Mouse (Mus musculus) MEL (cell line): ENCODE results near the gene Spice1. TPM values are rescaled to one million over a fixed set of nuclear protein-coding genes. Genes with fewer than 3 reads are reported as not detected.

Experiments used
- DNase-seq: peaks from one replicate; pipeline ENCODE4 v3.0.0; 2011; ENCODE audit warnings: low read depth, low spot score
- H3K27ac ChIP-seq: 2 replicates; pipeline ENCODE4 v1.5.1; 2012; ENCODE audit warnings: low read depth, mild to moderate bottlenecking, control low read depth, low read length, moderate library complexity; ENCODE audit not compliant: control insufficient read depth
- H3K27me3 ChIP-seq, 2 experiments: fragments of 150-350 bp in 1 of 2; sonication (generic) in 1 of 2; 2 replicates each; pipeline ENCODE4 v1.6.1; 2012; ENCODE audit warnings: low read length in 2 of 2, mild to moderate bottlenecking in 2 of 2, improper control_type of control experiment in 1 of 2, moderate library complexity in 1 of 2; ENCODE audit not compliant: insufficient read depth in 2 of 2, control insufficient read depth in 1 of 2
- H3K36me3 ChIP-seq, 2 experiments: 2 replicates each; pipeline ENCODE4 v1.6.1; 2012 to 2014; ENCODE audit warnings: low read length in 2 of 2, improper control_type of control experiment in 1 of 2, inconsistent platforms in 1 of 2, mild to moderate bottlenecking in 1 of 2; ENCODE audit not compliant: insufficient read depth in 2 of 2, control insufficient read depth in 1 of 2
- H3K4me1 ChIP-seq, 2 experiments: fragments of 150-350 bp in 1 of 2; sonication (generic) in 1 of 2; 2 replicates each; pipeline ENCODE4 v1.6.1; 2012; ENCODE audit warnings: low read length in 2 of 2, improper control_type of control experiment in 1 of 2, mild to moderate bottlenecking in 1 of 2; ENCODE audit not compliant: insufficient read depth in 2 of 2, control insufficient read depth in 1 of 2
- H3K4me3 ChIP-seq, 2 experiments: fragments of 150-350 bp in 1 of 2; sonication (generic) in 1 of 2; 2 replicates each; pipeline ENCODE4 v1.5.1; 2012; ENCODE audit warnings: low read depth in 2 of 2, low read length in 2 of 2, mild to moderate bottlenecking in 2 of 2, moderate library complexity in 2 of 2, control low read depth in 1 of 2, improper control_type of control experiment in 1 of 2; ENCODE audit not compliant: control insufficient read depth in 1 of 2, insufficient read depth in 1 of 2
- H3K79me2 ChIP-seq: 2 replicates; pipeline ENCODE4 v1.6.1; 2012; ENCODE audit warnings: mild to moderate bottlenecking, low read length, moderate library complexity; ENCODE audit not compliant: control insufficient read depth, poor library complexity, insufficient read depth
- H3K9ac ChIP-seq: 2 replicates; pipeline ENCODE4 v1.6.1; 2012; ENCODE audit warnings: low read depth, mild to moderate bottlenecking, control low read depth, low read length, moderate library complexity; ENCODE audit not compliant: control insufficient read depth, poor library complexity, severe bottlenecking
- H3K9me3 ChIP-seq: fragments of 150-350 bp; sonication (generic); replicated peaks from 2 replicates; pipeline ENCODE4 v1.6.1; 2012; ENCODE audit warnings: mild to moderate bottlenecking, low read length, improper control_type of control experiment, moderate library complexity; ENCODE audit not compliant: insufficient read depth
- BHLHE40 ChIP-seq: IDR thresholded peaks from 2 replicates; pipeline ENCODE4 v1.6.1; 2012; ENCODE audit warnings: low read depth, mild to moderate bottlenecking, inconsistent platforms, low read length, improper control_type of control experiment, borderline replicate concordance
- CHD1 ChIP-seq: IDR thresholded peaks from 2 replicates; pipeline ENCODE4 v1.6.1; 2012; ENCODE audit warnings: low read depth, mild to moderate bottlenecking, inconsistent platforms, low read length, improper control_type of control experiment
- CHD2 ChIP-seq: IDR thresholded peaks from 2 replicates; pipeline ENCODE4 v1.6.1; 2011; ENCODE audit warnings: low read length, improper control_type of control experiment
- E2F4 ChIP-seq: IDR thresholded peaks from 2 replicates; pipeline ENCODE4 v1.6.1; 2011; ENCODE audit warnings: low read depth, low read length, improper control_type of control experiment, borderline replicate concordance
- ELF1 ChIP-seq: IDR thresholded peaks from 2 replicates; pipeline ENCODE4 v1.6.1; 2014; ENCODE audit warnings: low read depth, mild to moderate bottlenecking, inconsistent platforms, low read length, improper control_type of control experiment, moderate library complexity
- EP300 ChIP-seq, 2 experiments: IDR thresholded peaks; 2 replicates each; pipeline ENCODE4 v1.6.1; 2011; ENCODE audit warnings: improper control_type of control experiment in 2 of 2, low read length in 2 of 2, low read depth in 1 of 2, mild to moderate bottlenecking in 1 of 2
- GATA1 ChIP-seq: IDR thresholded peaks from 2 replicates; pipeline ENCODE4 v1.6.1; 2011; ENCODE audit warnings: low read depth, low read length, improper control_type of control experiment
- MAFK ChIP-seq: IDR thresholded peaks from 2 replicates; pipeline ENCODE4 v1.6.1; 2011; ENCODE audit warnings: low read depth, mild to moderate bottlenecking, low read length, improper control_type of control experiment, borderline replicate concordance
- NELFE ChIP-seq: IDR thresholded peaks from 2 replicates; pipeline ENCODE4 v1.6.1; 2011; ENCODE audit warnings: low read depth, low read length, improper control_type of control experiment
- POLR2A ChIP-seq, 2 experiments: IDR thresholded peaks; 2 replicates each; pipeline ENCODE4 v1.6.1; 2011 to 2012; ENCODE audit warnings: low read length in 2 of 2, mild to moderate bottlenecking in 2 of 2, control low read depth in 1 of 2, improper control_type of control experiment in 1 of 2, low read depth in 1 of 2, moderate library complexity in 1 of 2; ENCODE audit not compliant: control insufficient read depth in 1 of 2, insufficient read depth in 1 of 2, poor library complexity in 1 of 2
- POLR2AphosphoS2 ChIP-seq: IDR thresholded peaks from 2 replicates; pipeline ENCODE4 v1.6.1; 2011; ENCODE audit warnings: low read length, improper control_type of control experiment
- POLR2AphosphoS5 ChIP-seq: IDR thresholded peaks from 2 replicates; pipeline ENCODE4 v1.6.1; 2012; ENCODE audit warnings: low read depth, borderline replicate concordance, mild to moderate bottlenecking, inconsistent platforms, low read length, moderate library complexity, mixed read lengths
- RAD21 ChIP-seq: IDR thresholded peaks from 2 replicates; pipeline ENCODE4 v1.6.1; 2011; ENCODE audit warnings: mild to moderate bottlenecking, low read depth, low read length, improper control_type of control experiment
- RCOR1 ChIP-seq: IDR thresholded peaks from 2 replicates; pipeline ENCODE4 v1.6.1; 2012; ENCODE audit warnings: low read depth, mild to moderate bottlenecking, inconsistent platforms, low read length, improper control_type of control experiment
- SIN3A ChIP-seq: IDR thresholded peaks from 2 replicates; pipeline ENCODE4 v1.6.1; 2012; ENCODE audit warnings: low read length, improper control_type of control experiment, inconsistent platforms
- SMC3 ChIP-seq: IDR thresholded peaks from 2 replicates; pipeline ENCODE4 v1.6.1; 2011; ENCODE audit warnings: low read depth, low read length, improper control_type of control experiment
- TCF12 ChIP-seq: IDR thresholded peaks from 2 replicates; pipeline ENCODE4 v1.6.1; 2014; ENCODE audit warnings: low read depth, mild to moderate bottlenecking, inconsistent platforms, low read length, improper control_type of control experiment, moderate library complexity
- USF1 ChIP-seq: IDR thresholded peaks from 2 replicates; pipeline ENCODE4 v1.6.1; 2014; ENCODE audit warnings: low read depth, mild to moderate bottlenecking, inconsistent platforms, low read length, improper control_type of control experiment, moderate library complexity
- USF2 ChIP-seq, 2 experiments: IDR thresholded peaks; 2 replicates each; pipeline ENCODE4 v1.6.1; 2011 to 2012; ENCODE audit warnings: improper control_type of control experiment in 2 of 2, low read length in 2 of 2, borderline replicate concordance in 1 of 2, inconsistent platforms in 1 of 2, low read depth in 1 of 2, mild to moderate bottlenecking in 1 of 2; ENCODE audit not compliant: insufficient read depth in 1 of 2
- ZC3H11A ChIP-seq: IDR thresholded peaks from 2 replicates; pipeline ENCODE4 v1.6.1; 2012; ENCODE audit warnings: low read depth, mild to moderate bottlenecking, inconsistent platforms, low read length, improper control_type of control experiment
- ZKSCAN1 ChIP-seq: IDR thresholded peaks from 2 replicates; pipeline ENCODE4 v1.6.1; 2012; ENCODE audit warnings: low read depth, mild to moderate bottlenecking, inconsistent platforms, low read length, improper control_type of control experiment, moderate library complexity
- ZNF384 ChIP-seq: IDR thresholded peaks from 2 replicates; pipeline ENCODE4 v1.6.1; 2012; ENCODE audit warnings: low read depth, mild to moderate bottlenecking, inconsistent platforms, low read length, improper control_type of control experiment
- polyA plus RNA-seq, 2 experiments: library from polyadenylated mRNA; stranded (reverse) in 1 of 2; unstranded in 1 of 2; fragments of >175 nt in 1 of 2; fragments of >200 nt in 1 of 2; gene quantifications; 2 replicates each; pipeline versions ENCODE4 v1.2.1 to v1.2.4; 2012; ENCODE audit warnings: low replicate concordance in 2 of 2, low read depth in 1 of 2; ENCODE audit not compliant: insufficient read length in 2 of 2, insufficient read depth in 1 of 2, missing spikeins in 1 of 2
- total RNA-seq: library from RNA; depleted of rRNA; stranded (reverse); fragments of 300-350 nt; gene quantifications from 2 replicates; pipeline ENCODE4 v1.2.3, GENCODE M21; 2012

Spice1 gene
- total and polyA plus RNA-seq, 3 experiments, result 14.8 to 24.1 TPM; not detected in 1

DNA sequence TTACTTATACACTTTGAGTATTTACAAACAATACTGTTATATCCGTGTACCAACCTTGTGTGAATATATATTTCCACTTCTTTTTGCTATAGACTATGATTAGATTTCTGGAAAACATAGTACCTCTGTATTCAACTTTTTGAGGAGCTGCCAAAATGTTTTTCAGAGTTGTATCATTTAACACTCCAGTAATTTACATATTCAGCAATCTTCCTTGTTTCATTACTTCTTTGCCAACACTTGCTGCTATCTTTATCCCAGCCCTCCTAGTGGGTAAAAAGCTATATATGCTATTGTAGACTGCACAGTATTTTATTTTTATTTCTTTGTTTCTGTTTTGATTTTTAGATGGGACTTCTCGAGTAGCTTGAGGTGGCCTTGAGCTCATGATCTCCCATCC, 43.1 kb upstream of the Spice1 start:
- Histone ChIP-seq H3K9me3 (no peaks in the 10 kb centered on the region), H3K27me3 (peaks cover 0 to 1% of the 10 kb centered on the region in 2 experiments; a peak in 1 of 4 replicates), H3K79me2 (no peaks in the 10 kb centered on the region), H3K4me1 (no peaks in the 10 kb centered on the region), H3K4me3 (no peak overlapping the region), H3K36me3 (no peaks in the 10 kb centered on the region), H3K9ac (no peak overlapping the region), H3K27ac (no peak overlapping the region)
- TF ChIP-seq GATA1 (no peak), RCOR1 (no peak), ZNF384 (no peak), POLR2AphosphoS2 (no peak), USF1 (no peak)
- no peak for DNase-seq

DNA sequence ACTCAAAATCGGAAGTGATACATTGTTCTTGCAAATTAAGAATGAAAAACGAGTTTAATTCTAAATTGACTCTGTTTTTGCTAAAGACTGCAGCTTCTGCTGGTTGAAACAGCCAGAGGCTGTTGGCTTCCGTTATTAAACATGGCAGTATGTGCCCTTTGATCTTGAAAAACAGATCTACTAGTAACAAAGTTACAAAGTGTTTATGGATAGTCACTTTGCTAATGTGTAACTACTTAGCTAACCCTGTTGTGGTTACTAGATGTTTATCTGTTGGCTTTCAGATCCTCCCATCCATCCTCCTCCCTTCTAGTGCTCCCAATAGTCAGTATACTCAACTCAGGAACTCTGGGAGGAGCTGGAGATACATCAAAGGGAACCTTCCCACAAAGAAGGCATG, 41.3 kb upstream of the Spice1 start:
- no peak for DNase-seq
- H3K27me3 ChIP-seq, result peaks cover 0 to 1% of the 10 kb centered on the region in 2 experiments; a peak in 1 of 4 replicates
- no peak overlapping the region for H3K27ac ChIP-seq
- H3K79me2 ChIP-seq, result no peaks in the 10 kb centered on the region
- H3K36me3 ChIP-seq, result no peaks in the 10 kb centered on the region
- no peak overlapping the region for H3K9ac ChIP-seq
- no peaks in the 10 kb centered on the region for H3K4me1 ChIP-seq
- H3K4me3 ChIP-seq, result no peak overlapping the region
- no peaks in the 10 kb centered on the region for H3K9me3 ChIP-seq
- TF ChIP-seq RCOR1 (no peak), ZC3H11A (no peak), CHD1 (no peak), MAFK (no peak), POLR2AphosphoS2 (no peak), POLR2AphosphoS5 (no peak), ELF1 (no peak), RAD21 (no peak), EP300 (IDR thresholded peaks at IDR 0.05; ENCODE audit: low read depth in 1 of 2, low read length in 2 of 2) (no peak), CHD2 (no peak), SIN3A (no peak), E2F4 (no peak), POLR2A (IDR thresholded peaks at IDR 0.05; ENCODE audit: control insufficient read depth in 1 of 2, insufficient read depth in 1 of 2, low read depth in 1 of 2, low read length in 2 of 2, poor library complexity in 1 of 2) (no peak), SMC3 (no peak), TCF12 (no peak), BHLHE40 (no peak), ZKSCAN1 (no peak), NELFE (no peak), USF1 (no peak), USF2 (IDR thresholded peaks at IDR 0.05; ENCODE audit: borderline replicate concordance in 1 of 2, insufficient read depth in 1 of 2, low read depth in 1 of 2, low read length in 2 of 2) (no peak)
- TF ChIP-seq, all 39 proteins: peak for 0
